Mouse (Mus musculus) G1E (cell line): ENCODE measurements around the gene Sfpq.

Experiments
- CTCF ChIP-seq: IDR thresholded peaks from 2 replicates; pipeline ENCODE4 v1.5.1; 2012; ENCODE audit warnings: low read depth, low read length, inconsistent platforms, mixed read lengths
- GATA1 ChIP-seq: IDR thresholded peaks from 2 replicates; pipeline ENCODE4 v1.6.1; 2012; ENCODE audit warnings: borderline replicate concordance, low read length, inconsistent platforms, mixed read lengths
- GATA2 ChIP-seq: IDR thresholded peaks from 2 replicates; pipeline ENCODE4 v1.6.1; 2012; ENCODE audit warnings: low read depth, low read length, inconsistent platforms, borderline replicate concordance
- TAL1 ChIP-seq: conservative IDR thresholded peaks from 2 replicates; pipeline ENCODE4 v1.6.1; 2012; ENCODE audit warnings: low read depth, low read length, inconsistent platforms, mixed read lengths

DNA sequence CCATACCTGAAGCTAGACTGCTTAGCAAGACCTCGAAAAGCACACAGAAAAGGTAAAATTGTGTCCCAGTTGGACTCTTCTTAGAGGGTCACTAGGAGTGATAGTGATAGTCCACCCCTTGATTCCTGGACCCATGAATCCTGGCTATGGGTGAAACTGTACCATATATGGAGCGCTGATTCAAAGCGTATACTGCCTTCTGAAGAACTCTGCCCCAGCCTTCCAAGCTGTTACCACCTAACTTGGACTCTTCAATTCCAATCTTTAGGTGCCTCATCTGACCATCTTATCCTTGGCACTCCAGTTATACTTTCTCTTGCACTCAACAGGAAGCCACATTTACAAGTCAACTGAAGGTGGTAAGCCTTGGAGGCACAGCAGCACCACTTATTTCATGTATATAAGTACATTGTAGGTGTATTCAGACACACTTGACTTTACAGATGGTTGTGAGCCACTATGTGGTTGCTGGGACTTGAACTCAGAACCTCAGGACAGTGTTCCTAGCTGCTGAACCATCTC, 17.8 kb downstream of the Sfpq start:
- TF ChIP-seq CTCF (no peak), GATA1 (no peak), TAL1 (no peak), GATA2 (no peak)
